Mouse (Mus musculus) bone marrow macrophage, adult 2 months (primary cell): Measurements from ENCODE around the gene Apba3.

Experiments used
- CTCF ChIP-seq: IDR thresholded peaks from 2 replicates; pipeline ENCODE4 v1.5.1; 2012; ENCODE audit warnings: low read depth, mild to moderate bottlenecking, low read length, moderate library complexity
- POLR2A ChIP-seq: IDR thresholded peaks from 2 replicates; pipeline ENCODE4 v1.6.1; 2012; ENCODE audit warnings: mild to moderate bottlenecking, low read depth, low read length, borderline replicate concordance

- TF ChIP-seq POLR2A: 0 out of 2 replicates have a peak, but pooled peaks have one; percentile 11
- TF ChIP-seq CTCF: peak; percentile 91
Observed at GRCm38 (mm10) chr10:81292554-81293333, 26.0 kb downstream of the Apba3 start, which contains the start of gene Pip5k1c.
